Mouse (Mus musculus) liver, adult 2 months (tissue): Measurements from ENCODE around the gene Syt3. TPM values are rescaled to one million over a fixed set of nuclear protein-coding genes. Genes with fewer than 3 reads are reported as not detected.
A peak's percentile ranks its signal among the peaks of the same experiment; 100 is the strongest.

Experiments
- DNase-seq: peaks from one replicate; pipeline ENCODE4 v3.0.0-alpha.2; 2011; ENCODE audit warnings: low read depth, low spot score; ENCODE audit errors: extremely low read depth
- H3K27ac ChIP-seq: fragments of 200-500 bp; replicated peaks from 2 replicates; pipeline ENCODE4 v1.5.1; 2012; ENCODE audit warnings: low read depth, mild to moderate bottlenecking, control low read depth, inconsistent platforms, low read length; ENCODE audit not compliant: insufficient read depth
- H3K27me3 ChIP-seq: fragments of 200-500 bp; 2 replicates; pipeline ENCODE4 v1.6.1; 2012; ENCODE audit warnings: mild to moderate bottlenecking, moderate library complexity, low read length, inconsistent platforms; ENCODE audit not compliant: control insufficient read depth, insufficient read depth
- H3K36me3 ChIP-seq: fragments of 200-500 bp; 2 replicates; pipeline ENCODE4 v1.6.1; 2012; ENCODE audit warnings: low read length, inconsistent platforms; ENCODE audit not compliant: control insufficient read depth, insufficient read depth
- H3K4me1 ChIP-seq: fragments of 200-500 bp; 2 replicates; pipeline ENCODE4 v1.6.1; 2011; ENCODE audit warnings: low read length; ENCODE audit not compliant: control insufficient read depth, insufficient read depth
- H3K4me3 ChIP-seq: fragments of 200-500 bp; 2 replicates; pipeline ENCODE4 v1.5.1; 2011; ENCODE audit warnings: low read depth, mild to moderate bottlenecking, control low read depth, low read length, moderate library complexity; ENCODE audit not compliant: insufficient read depth
- H3K79me2 ChIP-seq: fragments of 200-500 bp; 2 replicates; pipeline ENCODE4 v1.6.1; 2012; ENCODE audit warnings: inconsistent platforms, mild to moderate bottlenecking, low read length, moderate library complexity; ENCODE audit not compliant: control insufficient read depth, insufficient read depth
- H3K9ac ChIP-seq: fragments of 200-500 bp; 2 replicates; pipeline ENCODE4 v1.6.1; 2012; ENCODE audit warnings: low read depth, mild to moderate bottlenecking, control low read depth, inconsistent platforms, low read length
- CTCF ChIP-seq: fragments of 200-500 bp; IDR thresholded peaks from 2 replicates; pipeline ENCODE4 v1.5.1; 2011; ENCODE audit warnings: low read depth, low read length, control low read depth
- POLR2A ChIP-seq: fragments of 200-500 bp; IDR thresholded peaks from 2 replicates; pipeline ENCODE4 v1.6.1; 2011; ENCODE audit warnings: low read length, control low read depth; ENCODE audit not compliant: insufficient read depth; ENCODE audit errors: extremely low read depth
- WGBS: fragments of 180-500 bp; shearing (Covaris S2); methylation state at CpG from one replicate; pipeline ENCODE4 v1.1.7; 2018; 5-methylcytosine and 5-hydroxymethylcytosine counted together
- polyA plus RNA-seq: library from polyadenylated mRNA; depleted of rRNA; stranded (reverse); fragments of >200 nt; gene quantifications from 2 replicates; pipeline ENCODE4 v1.2.3, GENCODE M21; 2012
- total RNA-seq: library from RNA; depleted of rRNA; stranded (reverse); fragments of >200 nt; gene quantifications from 2 replicates; pipeline ENCODE4 v1.2.3, GENCODE M21; 2014

Gene Syt3
- total and polyA plus RNA-seq, 2 experiments: 1.4 to 4.9 TPM

- Histone ChIP-seq H3K79me2 (no peaks in the 10 kb centered on the region), H3K9ac (no peak overlapping the region), H3K27me3 (no peaks in the 10 kb centered on the region), H3K4me3 (no peak overlapping the region), H3K4me1 (peaks cover 2% of the 10 kb centered on the region; the same call in 1 of the 2 replicates), H3K27ac (no peak overlapping the region), H3K36me3 (no peaks in the 10 kb centered on the region)
- DNase-seq: no peak
- TF ChIP-seq CTCF (no peak), POLR2A (no peak)
- WGBS: 88% methylated on average over 3 of the region's 3 CpGs
These were observed 8.1 kb upstream of the Syt3 start for GRCm38 (mm10) chr7:44375793-44376192.

- H3K27me3 ChIP-seq: no peaks in the 10 kb centered on the region
- 20% methylated on average over 4 of the region's 4 CpGs for WGBS
- TF ChIP-seq POLR2A (no peak), CTCF (no peak)
- H3K4me1 ChIP-seq: no peaks in the 10 kb centered on the region; the same call in 1 of the 2 replicates
- H3K4me3 ChIP-seq: no peak overlapping the region
- no peaks in the 10 kb centered on the region for H3K36me3 ChIP-seq
- DNase-seq: peak; percentile 21
- no peaks in the 10 kb centered on the region for H3K79me2 ChIP-seq
- H3K9ac ChIP-seq: no peak overlapping the region
- H3K27ac ChIP-seq: no peak overlapping the region
These were observed 5.6 kb upstream of the Syt3 start for GRCm38 (mm10) chr7:44378290-44378689.

- TF ChIP-seq POLR2A: no peak
- H3K27ac ChIP-seq: no peak overlapping the region
- whole genome bisulfite sequencing: 79% methylated on average over 12 of the region's 12 CpGs
- no peak overlapping the region for H3K4me3 ChIP-seq
- H3K4me1 ChIP-seq: no peaks in the 10 kb centered on the region
- no peaks in the 10 kb centered on the region for H3K27me3 ChIP-seq
- no peaks in the 10 kb centered on the region for H3K79me2 ChIP-seq
- H3K9ac ChIP-seq: no peak overlapping the region
- no peaks in the 10 kb centered on the region for H3K36me3 ChIP-seq
- no peak for DNase-seq
These were observed 1.4 kb upstream of the Syt3 start for GRCm38 (mm10) chr7:44382541-44382940.

GRCm38 (mm10) chr7:44384716-44385059 lies 786 bp downstream of the Syt3 start:
- Histone ChIP-seq H3K9ac (peak overlapping the region; percentile 70), H3K27me3 (no peaks in the 10 kb centered on the region), H3K4me3 (peak overlapping the region; percentile 78), H3K36me3 (no peaks in the 10 kb centered on the region), H3K27ac (no peak overlapping the region), H3K79me2 (no peaks in the 10 kb centered on the region), H3K4me1 (no peaks in the 10 kb centered on the region)
- WGBS: 2% methylated on average over 17 of the region's 17 CpGs
- no peak for TF ChIP-seq CTCF
- no peak for TF ChIP-seq POLR2A
- DNase-seq: no peak

GRCm38 (mm10) chr7:44385720-44386119 lies 1.8 kb downstream of the Syt3 start, which contains the start of gene 1700008O03Rik:
1700008O03Rik (minus strand) TSS chr7:44385820.
- TF ChIP-seq POLR2A (no peak), CTCF (no peak)
- no peaks in the 10 kb centered on the region for H3K4me1 ChIP-seq
- no peaks in the 10 kb centered on the region for H3K27me3 ChIP-seq
- no peak within 1 kb of the TSS for H3K27ac ChIP-seq
- H3K4me3 ChIP-seq: peak within 1 kb of the TSS; percentile 78
- no peak for DNase-seq
- H3K9ac ChIP-seq: peak within 1 kb of the TSS; percentile 70
- H3K36me3 ChIP-seq: no peaks in the 10 kb centered on the region
- H3K79me2 ChIP-seq: no peaks in the 10 kb centered on the region
- WGBS: 81% methylated on average over 12 of the region's 12 CpGs

GRCm38 (mm10) chr7:44391831-44392230 lies 7.9 kb downstream of the Syt3 start:
- Histone ChIP-seq H3K27ac (no peak overlapping the region), H3K4me3 (no peak overlapping the region), H3K79me2 (no peaks in the 10 kb centered on the region), H3K9ac (no peak overlapping the region), H3K36me3 (no peaks in the 10 kb centered on the region), H3K4me1 (no peaks in the 10 kb centered on the region), H3K27me3 (no peaks in the 10 kb centered on the region)
- TF ChIP-seq POLR2A: no peak
- no peak for TF ChIP-seq CTCF
- no peak for DNase-seq
- WGBS: 88% methylated on average over 4 of the region's 4 CpGs
